Mouse (Mus musculus) embryonic facial prominence, embryonic 13.5 days (tissue): ENCODE measurements around the gene Gm5737. TPM values are rescaled to one million over a fixed set of nuclear protein-coding genes. Genes with fewer than 3 reads are reported as not detected.
A peak's percentile ranks its signal among the peaks of the same experiment; 100 is the strongest.

Experiments
- ATAC-seq: fragments of 200-750 bp; cut with Nextera tagmentation; 2 replicates; pipeline ENCODE4 v1.8.0; 2017; ENCODE audit warnings: low read depth; ENCODE audit not compliant: insufficient number of reproducible peaks, insufficient read depth, low FRiP score, low TSS enrichment
- H3K27ac ChIP-seq: fragments of 300-500 bp; sonication (generic); 2 replicates; pipeline ENCODE4 v1.5.1; 2015; ENCODE audit warnings: moderate library complexity, mild to moderate bottlenecking, inconsistent platforms
- H3K27me3 ChIP-seq: fragments of 300-500 bp; sonication (generic); 2 replicates; pipeline ENCODE4 v1.6.1; 2015; ENCODE audit warnings: mild to moderate bottlenecking, inconsistent platforms
- H3K36me3 ChIP-seq: fragments of 300-500 bp; sonication (generic); 2 replicates; pipeline ENCODE4 v1.6.1; 2015; ENCODE audit warnings: mild to moderate bottlenecking, inconsistent platforms
- H3K4me1 ChIP-seq: fragments of 300-500 bp; sonication (generic); 2 replicates; pipeline ENCODE4 v1.6.1; 2015; ENCODE audit warnings: inconsistent platforms
- H3K4me2 ChIP-seq: fragments of 300-500 bp; sonication (generic); 2 replicates; pipeline ENCODE4 v1.6.1; 2015; ENCODE audit warnings: moderate library complexity, mild to moderate bottlenecking, inconsistent platforms
- H3K4me3 ChIP-seq: fragments of 300-500 bp; sonication (generic); 2 replicates; pipeline ENCODE4 v1.5.1; 2015; ENCODE audit warnings: mild to moderate bottlenecking, inconsistent platforms
- H3K9ac ChIP-seq: fragments of 300-500 bp; sonication (generic); 2 replicates; pipeline ENCODE4 v1.6.1; 2015; ENCODE audit warnings: mild to moderate bottlenecking, inconsistent platforms
- H3K9me3 ChIP-seq: fragments of 300-500 bp; sonication (generic); 2 replicates; pipeline ENCODE4 v1.6.1; 2016; ENCODE audit warnings: inconsistent platforms
- WGBS: fragments of 180-500 bp; shearing (Covaris S2); methylation state at CpG from one replicate; pipeline ENCODE4 v1.1.7; 2015; ENCODE audit warnings: mixed read lengths; 5-methylcytosine and 5-hydroxymethylcytosine counted together
- polyA plus RNA-seq: library from polyadenylated mRNA; unstranded; fragments of >200 nt; fragmentation: Nextera tagmentation; extraction: Ambion mirVana; gene quantifications from 2 replicates; pipeline ENCODE4 v1.2.1, GENCODE M21; 2015

The Gm5737 gene
- polyA plus RNA-seq, 1 experiment from 2014 or later, result not detected

DNA sequence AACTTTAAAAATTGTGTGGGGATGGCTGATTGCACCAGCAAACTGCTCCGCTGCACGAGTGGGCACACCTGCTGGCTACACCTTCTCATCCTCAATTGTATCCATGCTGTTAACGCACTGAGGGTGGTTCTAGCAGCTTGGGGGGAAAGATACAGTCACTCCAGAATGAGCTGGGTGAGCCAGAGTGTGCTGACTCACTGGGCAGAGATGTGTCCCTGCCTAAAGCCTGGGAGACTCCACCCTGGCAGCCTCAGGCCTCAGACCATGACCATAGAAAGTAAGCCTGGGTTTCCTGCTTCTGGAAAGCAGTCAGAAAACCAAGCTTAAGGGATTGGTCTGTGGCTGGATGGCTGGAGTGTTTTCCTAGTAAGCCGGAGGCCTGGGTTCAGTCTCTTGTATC, 53.7 kb downstream of the Gm5737 start:
- ATAC-seq, result no peak
- no peak overlapping the region for H3K9ac ChIP-seq
- no peak overlapping the region for H3K4me2 ChIP-seq
- no peaks in the 10 kb centered on the region for H3K36me3 ChIP-seq
- no peaks in the 10 kb centered on the region for H3K27me3 ChIP-seq
- no peaks in the 10 kb centered on the region for H3K9me3 ChIP-seq
- no peak overlapping the region for H3K4me3 ChIP-seq
- peaks cover 82% of the 10 kb centered on the region for H3K4me1 ChIP-seq
- peak overlapping the region; percentile 65 for H3K27ac ChIP-seq
- 61% methylated on average over 4 of the region's 4 CpGs for WGBS

DNA sequence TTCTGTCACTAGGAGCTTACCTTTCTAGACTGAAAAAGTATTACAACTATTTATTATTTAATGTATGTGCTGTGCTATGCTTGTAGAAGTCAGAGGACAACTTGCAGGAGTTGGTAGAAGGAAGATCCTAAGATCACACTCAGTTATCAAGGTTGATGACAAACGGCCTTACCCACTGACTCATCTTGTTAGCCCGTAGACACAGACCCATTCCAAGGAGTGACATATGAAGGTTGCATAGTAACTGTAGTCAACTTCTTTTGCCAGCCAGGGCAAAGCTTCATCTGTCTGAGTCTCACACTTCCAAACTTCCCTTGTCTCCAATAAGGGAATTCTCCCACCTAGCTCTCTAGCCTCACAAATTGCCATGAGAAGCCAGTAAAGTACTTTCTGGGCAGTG, 54.5 kb downstream of the Gm5737 start:
- Histone ChIP-seq H3K27ac (no peak overlapping the region), H3K9me3 (no peaks in the 10 kb centered on the region), H3K27me3 (no peaks in the 10 kb centered on the region), H3K4me2 (no peak overlapping the region), H3K4me1 (peaks cover 76% of the 10 kb centered on the region), H3K36me3 (no peaks in the 10 kb centered on the region), H3K4me3 (no peak overlapping the region), H3K9ac (no peak overlapping the region)
- ATAC-seq, result no peak
- 72% methylated on average over 2 of the region's 2 CpGs for WGBS

DNA sequence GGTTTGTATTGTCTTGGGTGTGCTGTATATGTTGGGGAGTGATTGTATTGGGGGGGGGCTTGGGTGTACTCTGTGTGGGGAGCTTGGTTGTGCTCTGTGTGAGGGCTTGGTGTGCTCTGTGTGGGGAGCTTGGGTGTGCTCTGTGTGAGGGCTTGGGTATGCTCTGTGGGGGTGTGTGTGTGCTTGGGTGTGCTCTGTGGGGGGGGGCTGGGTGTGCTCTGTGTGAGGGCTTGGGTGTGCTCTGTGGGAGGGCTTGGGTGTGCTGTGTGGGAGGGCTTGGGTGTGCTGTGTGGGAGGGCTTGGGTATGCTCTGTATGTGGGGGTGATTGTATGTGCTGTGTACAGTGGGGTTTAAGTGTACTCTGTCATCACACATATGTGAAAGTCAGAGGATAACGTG, 55.6 kb downstream of the Gm5737 start:
- no peak overlapping the region for H3K4me3 ChIP-seq
- WGBS, result 60% methylated on average over 1 of the region's 1 CpGs
- H3K36me3 ChIP-seq, result no peaks in the 10 kb centered on the region
- no peaks in the 10 kb centered on the region for H3K27me3 ChIP-seq
- peaks cover 66% of the 10 kb centered on the region for H3K4me1 ChIP-seq
- ATAC-seq, result 0 out of 2 replicates have a peak, but pooled peaks have one; percentile 29
- H3K4me2 ChIP-seq, result no peak overlapping the region
- no peak overlapping the region for H3K27ac ChIP-seq
- H3K9me3 ChIP-seq, result no peaks in the 10 kb centered on the region
- no peak overlapping the region for H3K9ac ChIP-seq

DNA sequence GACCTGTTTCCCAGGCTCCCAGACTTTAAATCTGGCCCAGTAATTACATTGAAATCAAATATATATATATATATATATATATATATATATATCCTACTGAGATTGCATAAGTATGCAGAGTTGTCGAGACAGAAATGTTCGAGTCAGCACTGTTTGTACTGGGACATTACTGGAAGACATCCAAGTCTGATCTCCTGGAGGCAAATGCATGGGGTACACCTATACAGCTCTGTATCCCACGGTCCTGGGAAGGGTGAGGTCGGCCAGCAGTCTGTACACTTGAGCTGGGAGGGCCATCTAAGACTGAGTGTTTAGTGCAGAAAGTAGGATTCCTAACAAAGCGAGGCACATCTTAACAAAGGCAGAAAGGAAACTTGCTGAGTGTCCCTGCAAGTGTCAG, 57.7 kb downstream of the Gm5737 start:
- Histone ChIP-seq H3K27ac (peak overlapping the region; percentile 76), H3K4me1 (peaks cover 45% of the 10 kb centered on the region), H3K9me3 (no peaks in the 10 kb centered on the region), H3K4me3 (no peak overlapping the region), H3K9ac (no peak overlapping the region), H3K36me3 (peaks cover 8% of the 10 kb centered on the region), H3K4me2 (peak overlapping the region; percentile 18; the same call in 1 of the 2 replicates), H3K27me3 (no peaks in the 10 kb centered on the region)
- 36% methylated on average over 5 of the region's 5 CpGs for WGBS
- no peak; the same call in 1 of the 2 replicates for ATAC-seq

DNA sequence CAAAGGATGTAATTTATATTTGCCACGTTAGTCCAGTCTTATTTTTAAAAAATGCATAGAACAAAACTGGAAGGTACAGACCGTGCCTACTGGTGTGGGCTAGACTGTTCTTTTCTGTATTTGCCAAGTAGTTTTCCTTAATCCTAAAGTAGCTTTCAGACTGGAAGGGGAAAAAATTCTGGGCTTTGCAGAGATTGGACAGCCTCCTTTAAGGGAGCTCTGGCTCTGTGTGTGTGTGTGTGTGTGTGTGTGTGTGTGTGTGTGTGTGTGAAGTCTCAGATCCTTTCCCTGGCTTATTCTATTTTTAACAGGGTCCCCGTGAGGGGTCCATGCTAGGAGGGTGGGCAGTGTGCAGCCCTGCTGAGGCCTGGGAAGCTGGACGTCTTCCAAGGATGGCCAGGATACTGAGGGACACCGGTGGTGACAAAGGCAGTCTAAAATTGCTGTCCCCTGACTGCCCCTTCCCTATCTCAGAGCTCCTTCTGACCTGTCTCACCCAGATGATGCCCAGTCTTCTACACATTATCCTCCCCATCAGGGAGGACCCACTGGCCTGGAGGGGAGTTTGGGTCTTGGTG, 58.4 kb downstream of the Gm5737 start:
- H3K4me3 ChIP-seq, result no peak overlapping the region
- 0 out of 2 replicates have a peak overlapping the region, but pooled peaks have one; percentile 18 for H3K4me2 ChIP-seq
- H3K9me3 ChIP-seq, result no peaks in the 10 kb centered on the region
- H3K36me3 ChIP-seq, result peaks cover 12% of the 10 kb centered on the region
- no peak overlapping the region for H3K9ac ChIP-seq
- peak overlapping the region; percentile 76 for H3K27ac ChIP-seq
- no peaks in the 10 kb centered on the region for H3K27me3 ChIP-seq
- H3K4me1 ChIP-seq, result peaks cover 39% of the 10 kb centered on the region
- WGBS, result 60% methylated on average over 5 of the region's 5 CpGs
- no peak for ATAC-seq

DNA sequence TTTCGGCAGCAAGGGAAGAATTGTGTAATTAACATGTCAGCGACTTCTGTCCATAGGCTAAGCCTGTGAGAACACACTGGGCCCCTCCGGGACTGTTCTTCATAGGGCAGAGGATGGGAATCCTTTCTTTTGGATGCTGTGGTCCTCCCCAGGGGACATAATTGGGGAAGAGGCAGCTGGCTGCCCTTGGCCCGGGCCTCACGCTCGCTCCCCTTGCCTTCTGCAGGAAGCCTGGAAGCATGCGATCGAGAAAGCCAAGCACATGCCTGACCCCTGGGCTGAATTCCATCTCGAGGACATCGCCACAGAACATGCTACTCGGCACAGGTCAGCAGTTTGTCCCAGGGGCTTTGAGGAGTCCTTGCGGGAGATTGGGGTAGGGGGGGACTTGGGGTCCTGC, 60.9 kb downstream of the Gm5737 start:
- ATAC-seq, result no peak
- Histone ChIP-seq H3K9ac (no peak overlapping the region), H3K36me3 (peaks cover 12% of the 10 kb centered on the region), H3K27me3 (no peaks in the 10 kb centered on the region), H3K4me1 (peaks cover 19% of the 10 kb centered on the region), H3K4me2 (no peak overlapping the region), H3K9me3 (no peaks in the 10 kb centered on the region), H3K27ac (no peak overlapping the region), H3K4me3 (no peak overlapping the region)
- 75% methylated on average over 12 of the region's 12 CpGs for WGBS

DNA sequence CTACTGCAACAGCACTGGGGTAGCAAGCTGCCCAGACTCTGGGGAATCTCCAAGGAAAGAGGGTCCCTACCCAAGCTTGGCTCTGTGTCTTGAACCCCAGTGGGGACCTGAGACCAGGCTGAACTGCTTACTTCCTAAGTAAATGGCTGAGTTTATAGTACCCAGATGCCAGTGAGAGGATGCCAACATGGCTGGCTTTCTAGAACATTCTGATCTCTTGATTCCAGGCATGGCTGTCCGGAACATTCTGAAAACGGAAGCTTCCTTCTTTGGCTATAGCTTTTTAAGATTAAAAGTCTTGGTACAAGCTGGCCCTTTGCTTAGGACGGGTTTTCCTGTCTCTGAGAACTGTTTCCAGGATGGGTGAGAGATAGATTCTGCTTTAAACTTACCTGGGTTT, 61.9 kb downstream of the Gm5737 start:
- H3K36me3 ChIP-seq, result peaks cover 12% of the 10 kb centered on the region
- no peak overlapping the region for H3K9ac ChIP-seq
- peaks cover 18% of the 10 kb centered on the region for H3K4me1 ChIP-seq
- WGBS, result 88% methylated on average over 3 of the region's 3 CpGs
- H3K27ac ChIP-seq, result no peak overlapping the region
- H3K4me2 ChIP-seq, result no peak overlapping the region
- no peak for ATAC-seq
- H3K4me3 ChIP-seq, result no peak overlapping the region
- H3K9me3 ChIP-seq, result no peaks in the 10 kb centered on the region
- H3K27me3 ChIP-seq, result no peaks in the 10 kb centered on the region

DNA sequence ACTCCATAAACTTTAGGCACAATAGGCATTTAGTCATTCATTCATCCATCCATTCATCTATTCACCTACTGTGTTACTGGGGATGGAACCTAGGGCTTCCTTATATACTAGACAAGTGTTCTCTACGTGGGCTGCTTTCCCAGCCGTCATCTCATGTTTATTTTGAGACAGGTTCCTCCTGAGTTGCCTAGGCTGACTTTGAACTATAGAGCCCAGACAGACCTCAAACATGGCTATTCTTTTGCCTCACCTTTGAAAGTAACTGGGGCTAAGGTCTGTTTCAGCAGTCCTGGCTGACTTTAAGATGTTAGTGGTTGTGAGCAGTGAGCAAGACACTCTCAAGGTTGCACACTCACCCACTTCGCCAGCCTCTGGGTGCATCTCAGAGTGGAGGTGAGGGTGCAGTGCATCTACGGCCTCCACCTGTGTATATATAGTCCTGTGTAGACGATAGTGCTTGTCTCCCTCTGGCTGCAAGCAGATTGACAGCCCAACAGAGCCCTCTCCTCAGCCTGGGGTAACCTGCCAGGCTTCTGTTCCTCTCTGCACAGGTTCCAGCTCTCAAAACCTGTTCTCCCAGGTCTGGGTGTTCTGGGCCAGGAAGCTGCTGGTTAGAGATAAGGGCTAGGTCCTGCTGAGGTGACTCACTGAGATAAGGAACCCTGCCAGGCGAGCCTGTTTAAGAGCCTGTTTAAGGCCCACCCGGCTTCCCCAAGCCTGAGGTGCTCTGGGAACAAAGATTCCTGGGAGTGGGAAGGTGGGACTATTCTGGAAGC, 62.8 kb downstream of the Gm5737 start:
- WGBS, result 67% methylated on average over 7 of the region's 7 CpGs
- Histone ChIP-seq H3K27ac (no peak overlapping the region), H3K9me3 (no peaks in the 10 kb centered on the region), H3K36me3 (peaks cover 20% of the 10 kb centered on the region), H3K4me2 (no peak overlapping the region), H3K9ac (no peak overlapping the region; the same call in 1 of the 2 replicates), H3K4me3 (no peak overlapping the region), H3K27me3 (no peaks in the 10 kb centered on the region), H3K4me1 (peaks cover 9% of the 10 kb centered on the region)
- ATAC-seq, result no peak

DNA sequence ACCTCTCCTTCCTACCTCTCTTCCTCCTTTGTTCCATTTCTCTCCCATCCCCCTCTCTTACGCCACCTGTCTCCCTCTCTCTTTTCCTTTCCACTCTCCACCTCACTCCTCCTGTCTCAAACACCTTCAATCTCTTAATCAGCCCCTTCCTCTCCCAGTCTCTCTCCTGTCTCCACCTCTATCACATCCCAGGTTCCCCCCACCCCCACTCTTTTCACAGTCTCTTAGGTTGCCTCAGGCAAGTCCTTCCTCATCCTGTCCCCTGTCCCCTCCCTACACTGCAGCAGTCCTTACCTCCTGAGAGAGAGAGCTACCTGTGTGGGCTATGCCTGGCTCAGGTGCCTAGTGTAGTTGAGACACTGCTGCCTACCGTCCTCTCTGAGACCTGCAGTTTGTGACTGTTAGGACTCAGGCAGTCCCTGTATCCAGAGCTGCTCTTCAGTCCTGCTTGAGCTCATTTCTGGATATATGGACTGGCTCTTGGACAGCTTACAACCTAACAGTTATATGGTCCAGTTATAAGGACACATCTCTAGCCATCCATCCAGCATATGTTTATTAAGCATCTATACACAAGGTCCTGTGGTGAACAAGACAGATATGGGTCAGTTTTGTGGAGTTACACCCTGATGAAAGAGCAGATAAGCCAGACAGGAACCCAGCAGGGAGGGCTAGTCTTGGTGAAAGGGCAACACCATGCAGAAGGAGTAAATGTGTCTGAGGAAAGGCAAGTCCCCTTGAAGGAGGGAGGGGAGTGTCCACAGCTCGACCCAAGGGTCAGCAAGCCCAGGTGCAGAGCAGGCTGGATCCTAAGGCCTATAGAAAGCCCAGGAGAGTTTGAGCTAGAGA, 63.6 kb downstream of the Gm5737 start:
- no peaks in the 10 kb centered on the region for H3K9me3 ChIP-seq
- no peak overlapping the region; the same call in 1 of the 2 replicates for H3K9ac ChIP-seq
- H3K36me3 ChIP-seq, result peaks cover 28% of the 10 kb centered on the region
- H3K4me3 ChIP-seq, result no peak overlapping the region
- ATAC-seq, result no peak
- no peak overlapping the region for H3K4me2 ChIP-seq
- no peak overlapping the region for H3K27ac ChIP-seq
- H3K4me1 ChIP-seq, result peaks cover 1% of the 10 kb centered on the region; the same call in 1 of the 2 replicates
- 66% methylated on average over 3 of the region's 3 CpGs for WGBS
- no peaks in the 10 kb centered on the region for H3K27me3 ChIP-seq

DNA sequence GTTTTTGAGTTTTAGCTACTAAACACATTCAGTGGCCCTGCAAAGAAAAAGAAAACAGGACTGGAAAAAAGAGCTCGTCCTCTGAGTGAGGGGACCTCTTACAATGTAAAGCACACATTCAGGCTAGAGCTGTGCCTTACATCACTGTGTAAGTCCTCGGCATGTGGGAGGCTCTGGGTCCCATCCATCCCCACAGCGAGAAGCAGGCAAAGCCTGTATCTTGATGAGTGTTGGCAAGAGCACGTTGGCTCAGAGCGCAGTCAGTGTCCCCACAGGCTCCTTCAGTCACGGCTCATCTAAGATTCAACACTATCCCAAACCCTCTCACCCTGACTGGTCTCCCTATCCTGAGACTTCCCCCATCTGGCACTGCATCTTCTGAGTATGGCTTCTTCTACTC, 66.1 kb downstream of the Gm5737 start:
- WGBS, result 71% methylated on average over 6 of the region's 6 CpGs
- no peak overlapping the region for H3K27ac ChIP-seq
- H3K4me2 ChIP-seq, result no peak overlapping the region
- H3K4me3 ChIP-seq, result no peak overlapping the region
- H3K4me1 ChIP-seq, result no peaks in the 10 kb centered on the region
- H3K36me3 ChIP-seq, result peaks cover 47% of the 10 kb centered on the region
- no peak for ATAC-seq
- H3K9ac ChIP-seq, result no peak overlapping the region
- no peaks in the 10 kb centered on the region for H3K27me3 ChIP-seq
- H3K9me3 ChIP-seq, result no peaks in the 10 kb centered on the region

DNA sequence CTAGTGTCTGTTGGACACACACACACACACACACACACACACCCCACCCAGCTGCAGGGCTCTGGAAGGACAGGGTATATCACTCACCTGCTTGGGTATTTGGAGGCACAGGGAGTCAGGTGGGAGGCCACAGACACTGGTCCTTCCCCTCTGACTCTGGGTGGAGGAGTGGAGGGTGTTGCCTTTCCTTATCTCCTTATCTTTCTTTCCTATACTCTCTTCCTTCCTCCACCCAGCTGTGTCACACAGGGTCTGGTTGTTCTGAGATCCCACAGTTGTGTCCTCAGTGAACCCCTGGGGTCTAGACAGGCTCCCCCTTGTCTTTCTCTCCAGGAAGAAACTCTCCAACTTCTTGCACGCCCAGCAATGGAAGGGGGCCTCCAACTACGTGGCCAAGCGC, 67.8 kb downstream of the Gm5737 start:
- Histone ChIP-seq H3K4me2 (no peak overlapping the region), H3K4me1 (no peaks in the 10 kb centered on the region), H3K4me3 (no peak overlapping the region), H3K27ac (no peak overlapping the region), H3K27me3 (no peaks in the 10 kb centered on the region), H3K36me3 (peaks cover 59% of the 10 kb centered on the region), H3K9ac (no peak overlapping the region), H3K9me3 (no peaks in the 10 kb centered on the region)
- WGBS, result 96% methylated on average over 3 of the region's 3 CpGs
- no peak for ATAC-seq
